8 mouse cellular contexts compared by ENCODE assay signal in the genomic region with DNA sequence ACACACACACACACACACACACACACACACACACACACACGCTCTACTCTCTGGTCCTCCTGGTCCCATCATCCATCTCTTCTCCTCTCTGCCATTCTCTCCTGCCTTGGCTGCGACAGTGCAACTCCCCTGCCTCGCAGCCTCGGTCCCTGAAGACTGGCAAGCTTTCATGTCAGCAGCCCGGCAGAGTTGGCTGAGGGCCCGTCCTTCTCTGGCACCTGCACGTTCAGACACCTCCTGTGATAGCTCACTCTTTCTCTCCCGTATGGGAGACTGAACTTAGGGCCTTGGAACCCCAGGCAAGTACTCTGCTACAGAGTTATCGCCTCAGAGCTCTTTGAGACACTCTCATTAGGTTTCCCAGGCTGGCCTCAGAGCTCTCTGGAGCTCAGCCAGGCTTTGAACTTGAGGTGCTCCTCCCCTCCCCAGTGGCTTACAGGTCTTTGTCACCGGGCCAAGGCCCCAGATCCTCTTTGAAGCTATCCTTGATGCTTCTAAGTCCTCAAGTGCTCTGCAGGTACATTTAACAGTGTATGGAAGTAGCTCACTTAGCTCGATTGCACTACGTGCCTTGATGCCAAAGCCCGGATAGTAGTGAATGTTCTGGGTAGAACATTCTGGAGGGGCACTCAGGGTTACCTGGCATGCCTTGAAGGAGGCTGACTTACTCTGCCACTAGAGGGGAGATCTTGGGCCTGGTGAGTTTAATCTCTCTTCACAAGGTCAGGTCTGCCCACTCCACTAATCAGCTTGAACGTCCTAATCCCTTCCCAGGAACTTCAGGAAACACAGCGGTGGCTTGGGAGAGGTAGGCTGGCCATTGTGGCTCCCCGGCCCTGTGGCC. TPM values are rescaled to one million over a fixed set of nuclear protein-coding genes. Genes with fewer than 3 reads are reported as not detected.
A peak's percentile ranks its signal among the peaks of the same experiment; 100 is the strongest.
DNase-seq lines count a peak whose midpoint lies in the region; ATAC-seq and TF ChIP-seq lines count a peak whose summit lies in the region.

No protein-coding gene starts in this region.

- H3K4me3 ChIP-seq in forebrain, embryonic 10.5 days: peak overlapping the region; percentile 47; the same call in 1 of the 2 replicates
- H3K4me3 ChIP-seq in forebrain, postnatal 0 days (ENCODE audit: low read depth, low read length): no peak overlapping the region
- no peak overlapping the region for H3K4me3 ChIP-seq in testis, adult 2 months (ENCODE audit: control insufficient read depth, low read depth, low read length)
- H3K4me3 ChIP-seq in hindbrain, embryonic 13.5 days: no peak overlapping the region

- H3K9ac ChIP-seq in forebrain, postnatal 0 days: no peak overlapping the region
- no peak overlapping the region for H3K9ac ChIP-seq in hindbrain, embryonic 13.5 days

- ATAC-seq in forebrain, postnatal 0 days: no peak
- no peak for ATAC-seq in hindbrain, embryonic 13.5 days (ENCODE audit: low FRiP score)

- TF ChIP-seq CTCF in forebrain, postnatal 0 days (IDR thresholded peaks at IDR 0.05; ENCODE audit: low read depth): no peak
- no peak for TF ChIP-seq CTCF in testis, adult 2 months (IDR thresholded peaks at IDR 0.05; ENCODE audit: control insufficient read depth, insufficient read depth, insufficient replicate concordance, low read depth, low read length)

- no peak overlapping the region for H3K4me2 ChIP-seq in forebrain, postnatal 0 days (ENCODE audit: low read depth)
- H3K4me2 ChIP-seq in hindbrain, embryonic 13.5 days: no peak overlapping the region

- 80% methylated on average over 16 of the region's 16 CpGs for WGBS in forebrain, embryonic 10.5 days
- WGBS in forebrain, postnatal 0 days: 39% methylated on average over 16 of the region's 16 CpGs
- WGBS in hindbrain, embryonic 13.5 days: 76% methylated on average over 16 of the region's 16 CpGs

- peaks cover 68% of the 10 kb centered on the region for H3K4me1 ChIP-seq in forebrain, embryonic 10.5 days
- H3K4me1 ChIP-seq in forebrain, postnatal 0 days (ENCODE audit: insufficient read depth): peaks cover 24% of the 10 kb centered on the region
- peaks cover 37% of the 10 kb centered on the region for H3K4me1 ChIP-seq in testis, adult 2 months (ENCODE audit: control insufficient read depth, insufficient read depth, low read length)
- peaks cover 78% of the 10 kb centered on the region for H3K4me1 ChIP-seq in hindbrain, embryonic 13.5 days (replicated peaks)

- DNase-seq in forebrain, embryonic 10.5 days (ENCODE audit: extremely low spot score, low spot score): no peak
- DNase-seq in forebrain, postnatal 0 days: no peak
- DNase-seq in testis, postnatal 14 days (ENCODE audit: low spot score): no peak
- DNase-seq in right cerebral cortex, adult 18-20 months: no peak
- DNase-seq in thymus, postnatal 4 days: no peak
- no peak for DNase-seq in ovary, adult 18-20 months (ENCODE audit: low spot score)

- peak overlapping the region; percentile 90 for H3K27ac ChIP-seq in forebrain, embryonic 10.5 days
- no peak overlapping the region for H3K27ac ChIP-seq in forebrain, postnatal 0 days (ENCODE audit: low read depth, low read length)
- peak overlapping the region; percentile 91 for H3K27ac ChIP-seq in testis, adult 2 months (ENCODE audit: control insufficient read depth, insufficient read depth, low read depth, low read length)
- 0 out of 2 replicates have a peak overlapping the region, but pooled peaks have one; percentile 30 for H3K27ac ChIP-seq in hindbrain, embryonic 13.5 days

- H3K9me3 ChIP-seq in forebrain, embryonic 10.5 days: no peaks in the 10 kb centered on the region
- no peaks in the 10 kb centered on the region for H3K9me3 ChIP-seq in forebrain, postnatal 0 days (ENCODE audit: low read length)
- no peaks in the 10 kb centered on the region for H3K9me3 ChIP-seq in hindbrain, embryonic 13.5 days

- TF ChIP-seq POLR2A in testis, adult 2 months (IDR thresholded peaks at IDR 0.05; ENCODE audit: control insufficient read depth, low read depth, low read length): 0 out of 2 replicates have a peak, but pooled peaks have one; percentile 27

- H3K36me3 ChIP-seq in forebrain, embryonic 10.5 days (replicated peaks): no peaks in the 10 kb centered on the region
- no peaks in the 10 kb centered on the region for H3K36me3 ChIP-seq in forebrain, postnatal 0 days (ENCODE audit: insufficient read depth)
- H3K36me3 ChIP-seq in testis, adult 2 months (ENCODE audit: control insufficient read depth, insufficient read depth, low read length): no peaks in the 10 kb centered on the region
- H3K36me3 ChIP-seq in hindbrain, embryonic 13.5 days: no peaks in the 10 kb centered on the region

- peaks cover 72% of the 10 kb centered on the region for H3K27me3 ChIP-seq in forebrain, embryonic 10.5 days (ENCODE audit: poor library complexity, severe bottlenecking)
- H3K27me3 ChIP-seq in forebrain, postnatal 0 days (ENCODE audit: insufficient read depth, low read length): no peaks in the 10 kb centered on the region
- H3K27me3 ChIP-seq in testis, adult 2 months (ENCODE audit: control insufficient read depth, insufficient read depth, low read length): no peaks in the 10 kb centered on the region
- H3K27me3 ChIP-seq in hindbrain, embryonic 13.5 days: peaks cover 33% of the 10 kb centered on the region

RNA-seq across cellular contexts. Expression of a gene that starts 2.5 kb away (rescaled TPM):
- polyA plus RNA-seq in forebrain, embryonic 10.5 days (2016; fragmentation: Nextera tagmentation; extraction: Ambion mirVana): 2.5 and 2.9 TPM in 2 replicates
- total RNA-seq in forebrain, postnatal 0 days (2014; rRNA removed): 20.7 and 22.7 TPM in 2 replicates
- 24.9 and 27.6 TPM in 2 replicates for polyA plus RNA-seq in forebrain, postnatal 0 days (2015; fragmentation: Nextera tagmentation; extraction: Ambion mirVana)
- 3.7 and 5.5 TPM in 2 replicates for polyA plus RNA-seq in testis, adult 2 months (2012; rRNA removed)
- 16.4 and 18.1 TPM in 2 replicates for polyA plus RNA-seq in hindbrain, embryonic 13.5 days (2015; fragmentation: Nextera tagmentation; extraction: Ambion mirVana)

RNA-seq across cellular contexts. Expression of a gene that starts 3.2 kb away (rescaled TPM):
- polyA plus RNA-seq in forebrain, embryonic 10.5 days (2016; fragmentation: Nextera tagmentation; extraction: Ambion mirVana): 0.62 and 1.1 TPM in 2 replicates
- 1.5 and 3.3 TPM in 2 replicates for total RNA-seq in forebrain, postnatal 0 days (2014; rRNA removed)
- polyA plus RNA-seq in forebrain, postnatal 0 days (2015; fragmentation: Nextera tagmentation; extraction: Ambion mirVana): 3.4 and 4.8 TPM in 2 replicates
- 7.8 and 8.4 TPM in 2 replicates for polyA plus RNA-seq in testis, adult 2 months (2012; rRNA removed)
- 1.2 and 1.4 TPM in 2 replicates for polyA plus RNA-seq in hindbrain, embryonic 13.5 days (2015; fragmentation: Nextera tagmentation; extraction: Ambion mirVana)

RNA-seq across cellular contexts. Expression of a gene that starts 29.8 kb away (rescaled TPM):
- 3.5 and 4.0 TPM in 2 replicates for polyA plus RNA-seq in forebrain, embryonic 10.5 days (2016; fragmentation: Nextera tagmentation; extraction: Ambion mirVana)
- total RNA-seq in forebrain, postnatal 0 days (2014; rRNA removed): 1.6 and 1.9 TPM in 2 replicates
- polyA plus RNA-seq in forebrain, postnatal 0 days (2015; fragmentation: Nextera tagmentation; extraction: Ambion mirVana): 0.75 and 0.97 TPM in 2 replicates
- polyA plus RNA-seq in testis, adult 2 months (2012; rRNA removed): 6.3 and 7.5 TPM in 2 replicates
- 1.8 and 2.1 TPM in 2 replicates for polyA plus RNA-seq in hindbrain, embryonic 13.5 days (2015; fragmentation: Nextera tagmentation; extraction: Ambion mirVana)
